In the genomic region with DNA sequence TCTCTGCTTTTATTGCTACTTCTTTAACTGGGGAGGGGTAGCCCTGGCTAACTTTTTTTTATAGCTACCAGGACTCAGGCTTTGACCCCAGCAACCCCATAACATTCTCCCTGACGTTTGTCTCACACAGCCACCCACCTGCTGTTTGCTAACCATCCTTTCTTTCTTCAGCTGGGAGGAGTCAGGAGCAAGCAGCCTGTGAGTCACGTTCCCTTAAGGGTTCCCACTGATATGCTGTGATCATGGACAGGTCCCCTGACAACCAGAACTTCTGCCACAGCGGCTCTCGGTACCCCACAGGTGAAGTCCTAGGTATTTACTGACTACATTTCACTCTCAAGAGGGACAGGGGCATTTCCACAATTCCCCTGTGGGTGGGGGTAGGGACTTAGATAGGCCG, we compare ENCODE assay signal across 18 mouse cellular contexts. TPM values are rescaled to one million over a fixed set of nuclear protein-coding genes. Genes with fewer than 3 reads are reported as not detected.
DNase-seq lines count a peak whose midpoint lies in the region; ATAC-seq and TF ChIP-seq lines count a peak whose summit lies in the region.
"Had no signal": no experiment of that assay in that cellular context is flagged by ENCODE, and none has a peak within 500 bp of the region (broad histone marks: within the 10 kb centered on the region; RNA-seq: fewer than 3 reads in every experiment).

No protein-coding gene starts in this region.

- H3K4me2 ChIP-seq in liver, embryonic 12.5 days = no peak overlapping the region
- no peak overlapping the region for H3K4me2 ChIP-seq in liver, embryonic 11.5 days
- no peak overlapping the region for H3K4me2 ChIP-seq in CH12.LX (ENCODE audit: insufficient read depth, low read depth, poor library complexity, severe bottlenecking)
- no peak overlapping the region for H3K4me2 ChIP-seq in stomach, embryonic 16.5 days (ENCODE audit: low read depth, low read length)
- H3K4me2 ChIP-seq: hindbrain, embryonic 12.5 days; limb, embryonic 12.5 days; lung, embryonic 15.5 days had no signal

- H3K79me2 ChIP-seq in CH12.LX (replicated peaks; ENCODE audit: control insufficient read depth, extremely low read depth, insufficient read depth, poor library complexity, severe bottlenecking) = no peaks in the 10 kb centered on the region

- no peak for ATAC-seq in liver, embryonic 12.5 days
- no peak for ATAC-seq in liver, embryonic 11.5 days (replicated peaks; ENCODE audit: low FRiP score)
- no peak for ATAC-seq in stomach, embryonic 16.5 days (ENCODE audit: insufficient read depth, low FRiP score)
- ATAC-seq: forebrain, embryonic 16.5 days; inflammation-experienced regulatory T-cells, adult 6 months; midbrain, embryonic 16.5 days had no signal

- 0 out of 2 replicates have a peak overlapping the region, but pooled peaks have one; percentile 23 for H3K27ac ChIP-seq in liver, embryonic 12.5 days
- H3K27ac ChIP-seq in liver, embryonic 11.5 days (ENCODE audit: low read depth, low read length) = no peak overlapping the region
- H3K27ac ChIP-seq in CH12.LX (ENCODE audit: insufficient read depth, low read depth) = no peak overlapping the region
- peak overlapping the region; percentile 94; the same call in 1 of the 2 replicates for H3K27ac ChIP-seq in embryonic fibroblast, embryonic 13.5 days (ENCODE audit: insufficient read depth, low read length)
- peak overlapping the region; percentile 85; the same call in 1 of the 2 replicates for H3K27ac ChIP-seq in stomach, embryonic 16.5 days (ENCODE audit: low read length)
- H3K27ac ChIP-seq: hindbrain, embryonic 12.5 days; limb, embryonic 12.5 days; lung, embryonic 15.5 days had no signal

- H3K27me3 ChIP-seq in liver, embryonic 12.5 days (replicated peaks) = no peaks in the 10 kb centered on the region
- H3K27me3 ChIP-seq in liver, embryonic 11.5 days (replicated peaks; ENCODE audit: control insufficient read depth, insufficient read depth, low read length) = no peaks in the 10 kb centered on the region
- peaks cover 6% of the 10 kb centered on the region for H3K27me3 ChIP-seq in CH12.LX (replicated peaks)
- H3K27me3 ChIP-seq in stomach, embryonic 16.5 days (ENCODE audit: control insufficient read depth, insufficient read depth, low read length) = no peaks in the 10 kb centered on the region
- H3K27me3 ChIP-seq: hindbrain, embryonic 12.5 days; limb, embryonic 12.5 days; lung, embryonic 15.5 days had no signal

- no peak overlapping the region for H3K9ac ChIP-seq in liver, embryonic 12.5 days
- H3K9ac ChIP-seq in liver, embryonic 11.5 days (ENCODE audit: low read depth, low read length) = no peak overlapping the region
- H3K9ac ChIP-seq in CH12.LX (ENCODE audit: insufficient read depth, low read depth) = no peak overlapping the region
- no peak overlapping the region for H3K9ac ChIP-seq in stomach, embryonic 16.5 days (ENCODE audit: low read length)
- H3K9ac ChIP-seq: hindbrain, embryonic 12.5 days; limb, embryonic 12.5 days; lung, embryonic 15.5 days had no signal

- no peak for TF ChIP-seq CTCF in CH12.LX (conservative IDR thresholded peaks at IDR 0.05 in 1 of 2, IDR thresholded peaks at IDR 0.05 in 1 of 2; ENCODE audit: low read depth in 2 of 2, low read length in 2 of 2)
- no peak for TF ChIP-seq CTCF in embryonic fibroblast, embryonic 13.5 days (IDR thresholded peaks at IDR 0.05; ENCODE audit: borderline replicate concordance, insufficient read depth, low read length)

- in situ Hi-C loops in CH12.LX (cut with MboI; ENCODE audit: low pct_ligation_motif_present, low pct_unique_long_range_greater_than_20kb, low sequenced_read_pairs) = loop anchor here (10.0 kb wide), 2 partner anchors 52 to 132 kb away; no protein-coding TSS in a partner anchor

- WGBS in liver, embryonic 12.5 days (ENCODE audit: insufficient replicate concordance) = 53% methylated on average over 5 of the region's 5 CpGs
- WGBS in liver, embryonic 11.5 days = 62% methylated on average over 5 of the region's 5 CpGs
- WGBS in stomach, embryonic 16.5 days = 49% methylated on average over 5 of the region's 5 CpGs

- TF ChIP-seq EP300 in CH12.LX (IDR thresholded peaks at IDR 0.05; ENCODE audit: low read length) = no peak

- no peak for TF ChIP-seq RAD21 in CH12.LX (IDR thresholded peaks at IDR 0.05; ENCODE audit: low read depth, low read length)

- H3K9me3 ChIP-seq in liver, embryonic 12.5 days (replicated peaks) = no peaks in the 10 kb centered on the region
- H3K9me3 ChIP-seq in liver, embryonic 11.5 days (ENCODE audit: control insufficient read depth, low read length) = no peaks in the 10 kb centered on the region
- H3K9me3 ChIP-seq in CH12.LX (replicated peaks; ENCODE audit: low read length) = peaks cover 5% of the 10 kb centered on the region
- no peaks in the 10 kb centered on the region for H3K9me3 ChIP-seq in stomach, embryonic 16.5 days (replicated peaks; ENCODE audit: control insufficient read depth, low read length)
- H3K9me3 ChIP-seq: hindbrain, embryonic 12.5 days; lung, embryonic 15.5 days had no signal

- no peak for DNase-seq in liver, embryonic 11.5 days (ENCODE audit: low spot score)
- no peak for DNase-seq in CH12.LX (ENCODE audit: extremely low read depth)
- no peak for DNase-seq in heart, postnatal 4 days
- DNase-seq in spleen, adult 18-20 months = no peak
- DNase-seq: adrenal gland, adult 2 months; cerebellum, adult 11 months; cerebellum, postnatal 25 days; heart, adult 2 months had no signal

- TF ChIP-seq POLR2A in CH12.LX (IDR thresholded peaks at IDR 0.05; ENCODE audit: low read depth, low read length) = no peak
- no peak for TF ChIP-seq POLR2A in embryonic fibroblast, embryonic 13.5 days (IDR thresholded peaks at IDR 0.05; ENCODE audit: low read depth, low read length)

- H3K4me3 ChIP-seq in liver, embryonic 12.5 days = no peak overlapping the region
- H3K4me3 ChIP-seq in liver, embryonic 11.5 days (ENCODE audit: low read depth, low read length) = no peak overlapping the region
- H3K4me3 ChIP-seq in CH12.LX (replicated peaks in 1 of 3; ENCODE audit: low read depth in 2 of 3, low read length in 2 of 3, poor library complexity in 1 of 3) = no peak overlapping the region
- H3K4me3 ChIP-seq in embryonic fibroblast, embryonic 13.5 days (ENCODE audit: insufficient read depth, low read length) = no peak overlapping the region
- no peak overlapping the region for H3K4me3 ChIP-seq in stomach, embryonic 16.5 days (replicated peaks; ENCODE audit: low read length)
- H3K4me3 ChIP-seq: erythroblast, embryonic 14.5 days; heart, adult 2 months; hindbrain, embryonic 12.5 days; limb, embryonic 12.5 days; lung, embryonic 15.5 days had no signal

- H3K4me1 ChIP-seq in liver, embryonic 12.5 days = peaks cover 49% of the 10 kb centered on the region
- H3K4me1 ChIP-seq in liver, embryonic 11.5 days (replicated peaks; ENCODE audit: control insufficient read depth, insufficient read depth, low read length) = peaks cover 26% of the 10 kb centered on the region
- peaks cover 34 to 42% of the 10 kb centered on the region in 2 experiments for H3K4me1 ChIP-seq in CH12.LX (ENCODE audit: control insufficient read depth in 1 of 2, insufficient read depth in 2 of 2)
- peaks cover 30% of the 10 kb centered on the region for H3K4me1 ChIP-seq in embryonic fibroblast, embryonic 13.5 days (ENCODE audit: control insufficient read depth, insufficient read depth, low read length)
- peaks cover 20% of the 10 kb centered on the region for H3K4me1 ChIP-seq in stomach, embryonic 16.5 days (ENCODE audit: control insufficient read depth, insufficient read depth, low read length)

- dilution Hi-C loops in CH12.LX (cut with MboI; ENCODE audit: extremely low pct_ligation_motif_present, extremely low pct_unique_long_range_greater_than_20kb, low sequenced_read_pairs) = no loop called here

- no peaks in the 10 kb centered on the region for H3K36me3 ChIP-seq in liver, embryonic 12.5 days
- H3K36me3 ChIP-seq in liver, embryonic 11.5 days (ENCODE audit: control insufficient read depth, insufficient read depth, low read length) = no peaks in the 10 kb centered on the region
- H3K36me3 ChIP-seq in CH12.LX (replicated peaks in 1 of 2; ENCODE audit: control insufficient read depth in 1 of 2, insufficient read depth in 1 of 2, low read length in 1 of 2) = no peaks in the 10 kb centered on the region
- H3K36me3 ChIP-seq in stomach, embryonic 16.5 days (ENCODE audit: control insufficient read depth, insufficient read depth, low read length) = no peaks in the 10 kb centered on the region
- H3K36me3 ChIP-seq: hindbrain, embryonic 12.5 days; limb, embryonic 12.5 days; lung, embryonic 15.5 days had no signal

TF ChIP-seq in CH12.LX, 34 proteins besides CTCF, POLR2A, EP300 and RAD21:
- TF ChIP-seq MAFK (IDR thresholded peaks at IDR 0.05; ENCODE audit: insufficient replicate concordance, low read length) (no peak), ZC3H11A (IDR thresholded peaks at IDR 0.05; ENCODE audit: low read depth, low read length) (no peak), BHLHE40 (IDR thresholded peaks at IDR 0.05; ENCODE audit: low read depth, low read length) (peak; percentile 55), SMC3 (IDR thresholded peaks at IDR 0.05; ENCODE audit: low read depth, low read length) (0 out of 2 replicates have a peak, but pooled peaks have one; percentile 6)

RNA-seq across cellular contexts. Expression of a gene that starts 19.4 kb away (rescaled TPM):
- 5.5 and 5.6 TPM in 2 replicates for polyA plus RNA-seq in liver, embryonic 12.5 days (2016; fragmentation: Nextera tagmentation; extraction: Ambion mirVana)
- 5.9 and 7.3 TPM in 2 replicates for polyA plus RNA-seq in liver, embryonic 11.5 days (2014; fragmentation: Nextera tagmentation; extraction: Ambion mirVana)
- 20.2 and 28.6 TPM in 2 replicates for total RNA-seq in CH12.LX (2012; rRNA removed)
- total RNA-seq in CH12.LX (2014; rRNA removed) = 30.3 and 31.2 TPM in 2 replicates
- polyA plus RNA-seq in CH12.LX (2012; ENCODE audit: insufficient read length, low read depth) = 17.8 and 19.9 TPM in 2 replicates
- polyA plus RNA-seq in embryonic fibroblast, embryonic 13.5 days (2011; ENCODE audit: insufficient read length, low read depth, missing spikeins) = 58.6 and 74.8 TPM in 2 replicates
- polyA plus RNA-seq in stomach, embryonic 16.5 days (2015; fragmentation: Nextera tagmentation; extraction: Ambion mirVana) = 9.9 and 10.8 TPM in 2 replicates
- total RNA-seq in heart, postnatal 4 days (2021) = 10 to 100 TPM; 98.2 to 100.0 TPM

Comparison
In these comparisons a context has a peak if more than half of its experiments do, and no peak if none do; other contexts are left out.
1. H3K27ac ChIP-seq: peak in liver, embryonic 12.5 days (single experiment), embryonic fibroblast, embryonic 13.5 days (single experiment) and stomach, embryonic 16.5 days (single experiment); none in liver, embryonic 11.5 days (single experiment) and CH12.LX (single experiment).